Mouse (Mus musculus) liver, embryonic 14.5 days (tissue): ENCODE data around the gene Sema7a. TPM values are rescaled to one million over a fixed set of nuclear protein-coding genes. Genes with fewer than 3 reads are reported as not detected.

Source experiments
- ATAC-seq: fragments of 200-750 bp; cut with Nextera tagmentation; 2 replicates; pipeline ENCODE4 v1.8.0; 2017; ENCODE audit warnings: moderate number of reproducible peaks, mild to moderate bottlenecking, moderate library complexity; ENCODE audit not compliant: insufficient read depth
- DNase-seq, 3 experiments: peaks; one replicate each; pipeline ENCODE4 v3.0.0-alpha.2; 2012 to 2013; ENCODE audit warnings: low read depth in 3 of 3, low spot score in 3 of 3
- H3K27ac ChIP-seq: fragments of 300-500 bp; sonication (generic); 2 replicates; pipeline ENCODE4 v1.5.1; 2014; ENCODE audit warnings: moderate library complexity, mild to moderate bottlenecking, control low read depth, inconsistent platforms
- H3K27me3 ChIP-seq: fragments of 300-500 bp; sonication (generic); 2 replicates; pipeline ENCODE4 v1.6.1; 2014; ENCODE audit warnings: mild to moderate bottlenecking, low read length, moderate library complexity; ENCODE audit not compliant: control insufficient read depth, insufficient read depth
- H3K36me3 ChIP-seq: fragments of 300-500 bp; sonication (generic); replicated peaks from 2 replicates; pipeline ENCODE4 v1.6.1; 2014; ENCODE audit warnings: low read depth; ENCODE audit not compliant: control insufficient read depth, insufficient read depth
- H3K4me1 ChIP-seq, 2 experiments: fragments of 200-500 bp in 1 of 2; fragments of 300-500 bp in 1 of 2; sonication (generic) in 1 of 2; replicated peaks; 2 replicates each; pipeline ENCODE4 v1.6.1; 2012 to 2014; ENCODE audit warnings: antibody characterized with exemption in 1 of 2, inconsistent platforms in 1 of 2, low read length in 1 of 2; ENCODE audit not compliant: control insufficient read depth in 2 of 2, insufficient read depth in 2 of 2
- H3K4me2 ChIP-seq: fragments of 300-500 bp; sonication (generic); 2 replicates; pipeline ENCODE4 v1.6.1; 2014; ENCODE audit warnings: low read depth, mild to moderate bottlenecking, control low read depth, moderate library complexity
- H3K4me3 ChIP-seq, 2 experiments: fragments of 200-500 bp in 1 of 2; fragments of 300-500 bp in 1 of 2; sonication (generic) in 1 of 2; 2 replicates each; pipeline ENCODE4 v1.5.1; 2012 to 2014; ENCODE audit warnings: low read depth in 2 of 2, low read length in 2 of 2, mild to moderate bottlenecking in 2 of 2, control low read depth in 1 of 2, inconsistent platforms in 1 of 2, moderate library complexity in 1 of 2; ENCODE audit not compliant: insufficient read depth in 1 of 2
- H3K9ac ChIP-seq: fragments of 300-500 bp; sonication (generic); replicated peaks from 2 replicates; pipeline ENCODE4 v1.6.1; 2014; ENCODE audit warnings: mild to moderate bottlenecking, control low read depth, moderate library complexity
- H3K9me3 ChIP-seq: fragments of 300-500 bp; sonication (generic); 2 replicates; pipeline ENCODE4 v1.6.1; 2016; ENCODE audit warnings: low read length, mixed read lengths; ENCODE audit not compliant: control insufficient read depth
- CTCF ChIP-seq: IDR thresholded peaks from 2 replicates; pipeline ENCODE4 v1.5.1; 2016; ENCODE audit warnings: antibody characterized with exemption, low read depth, control low read depth
- EP300 ChIP-seq: IDR thresholded peaks from 2 replicates; pipeline ENCODE4 v1.6.1; 2016; ENCODE audit warnings: antibody characterized with exemption, low read depth
- WGBS: fragments of 180-500 bp; shearing (Covaris S2); extraction: QIAGEN DNeasy Blood & Tissue Kit; methylation state at CpG from one replicate; pipeline ENCODE4 v1.1.7; 2014; ENCODE audit not compliant: insufficient replicate concordance; 5-methylcytosine and 5-hydroxymethylcytosine counted together
- polyA plus RNA-seq, 2 experiments: library from polyadenylated mRNA; depleted of rRNA in 1 of 2; stranded (reverse) in 1 of 2; unstranded in 1 of 2; fragments of >200 nt; fragmentation: Nextera tagmentation in 1 of 2; extraction: Ambion mirVana in 1 of 2; gene quantifications; 2 replicates each; pipeline versions ENCODE4 v1.2.1 to v1.2.3; 2012 to 2014

The Sema7a gene
- polyA plus RNA-seq, 2 experiments: 0.08 TPM; not detected in 1

- Histone ChIP-seq H3K27ac (no peak overlapping the region), H3K4me1 (no peaks in the 10 kb centered on the region), H3K9me3 (no peaks in the 10 kb centered on the region), H3K9ac (no peak overlapping the region), H3K4me2 (no peak overlapping the region), H3K27me3 (no peaks in the 10 kb centered on the region), H3K4me3 (no peak overlapping the region), H3K36me3 (no peaks in the 10 kb centered on the region)
- no peak for DNase-seq
- TF ChIP-seq EP300 (no peak), CTCF (no peak)
- 9% methylated on average over 6 of the region's 6 CpGs for WGBS
- ATAC-seq: no peak
These were observed 69.1 kb downstream of the Sema7a start for GRCm38 (mm10) chr9:58009015-58009362.

GRCm38 (mm10) chr9:58009588-58009987 lies 69.7 kb downstream of the Sema7a start:
- ATAC-seq (no peak), DNase-seq (no peak)
- H3K9ac ChIP-seq: no peak overlapping the region
- H3K27me3 ChIP-seq: no peaks in the 10 kb centered on the region
- H3K4me1 ChIP-seq: no peaks in the 10 kb centered on the region
- no peak overlapping the region for H3K4me2 ChIP-seq
- no peak overlapping the region for H3K4me3 ChIP-seq
- no peaks in the 10 kb centered on the region for H3K36me3 ChIP-seq
- H3K27ac ChIP-seq: no peak overlapping the region
- no peak for TF ChIP-seq EP300
- TF ChIP-seq CTCF: peak; percentile 20; the same call in 1 of the 2 replicates
- 28% methylated on average over 3 of the region's 3 CpGs for WGBS
- no peaks in the 10 kb centered on the region for H3K9me3 ChIP-seq

- no peak for DNase-seq
- TF ChIP-seq EP300: no peak
- TF ChIP-seq CTCF: no peak
- no peak overlapping the region for H3K4me2 ChIP-seq
- H3K9me3 ChIP-seq: no peaks in the 10 kb centered on the region
- WGBS: 36% methylated on average over 7 of the region's 7 CpGs
- no peak overlapping the region for H3K4me3 ChIP-seq
- H3K36me3 ChIP-seq: no peaks in the 10 kb centered on the region
- H3K27ac ChIP-seq: no peak overlapping the region
- H3K27me3 ChIP-seq: no peaks in the 10 kb centered on the region
- H3K9ac ChIP-seq: no peak overlapping the region
- H3K4me1 ChIP-seq: no peaks in the 10 kb centered on the region
- ATAC-seq: no peak
These were observed 71.1 kb downstream of the Sema7a start for GRCm38 (mm10) chr9:58011027-58011426.

GRCm38 (mm10) chr9:58011552-58011951 lies 71.6 kb downstream of the Sema7a start:
- Histone ChIP-seq H3K4me3 (no peak overlapping the region), H3K4me1 (no peaks in the 10 kb centered on the region), H3K36me3 (no peaks in the 10 kb centered on the region), H3K27me3 (no peaks in the 10 kb centered on the region), H3K27ac (no peak overlapping the region), H3K9ac (no peak overlapping the region), H3K4me2 (no peak overlapping the region), H3K9me3 (no peaks in the 10 kb centered on the region)
- no peak for DNase-seq
- no peak for ATAC-seq
- WGBS: 68% methylated on average over 8 of the region's 8 CpGs
- TF ChIP-seq CTCF (no peak), EP300 (no peak)

Other genes with a start within 250 kb of the Sema7a start
- 6.9 and 7.2 TPM in 2 replicates for gene Edc3, start 231.6 kb upstream of the Sema7a start, polyA plus RNA-seq (2012; rRNA removed)
- 10.3 and 12.8 TPM in 2 replicates for gene Edc3, start 231.6 kb upstream of the Sema7a start, polyA plus RNA-seq (2014; fragmentation: Nextera tagmentation; extraction: Ambion mirVana)
- 110 and 136 TPM in 2 replicates for gene Clk3, start 174.3 kb upstream of the Sema7a start, polyA plus RNA-seq (2012; rRNA removed)
- gene Clk3, start 174.3 kb upstream of the Sema7a start, polyA plus RNA-seq (2014; fragmentation: Nextera tagmentation; extraction: Ambion mirVana): 88.0 and 95.0 TPM in 2 replicates
- 7.8 and 9.3 TPM in 2 replicates for gene Arid3b, start 103.3 kb upstream of the Sema7a start, polyA plus RNA-seq (2012; rRNA removed)
- 8.5 and 9.3 TPM in 2 replicates for gene Arid3b, start 103.3 kb upstream of the Sema7a start, polyA plus RNA-seq (2014; fragmentation: Nextera tagmentation; extraction: Ambion mirVana)
- gene Ubl7, start 29.1 kb upstream of the Sema7a start, polyA plus RNA-seq (2012; rRNA removed): 25.4 and 35.6 TPM in 2 replicates
- 44.8 and 46.6 TPM in 2 replicates for gene Ubl7, start 29.1 kb upstream of the Sema7a start, polyA plus RNA-seq (2014; fragmentation: Nextera tagmentation; extraction: Ambion mirVana)
- gene Cyp11a1, start 66.3 kb downstream of the Sema7a start, polyA plus RNA-seq (2012; rRNA removed): 0.32 and 0.37 TPM in 2 replicates
- gene Cyp11a1, start 66.3 kb downstream of the Sema7a start, polyA plus RNA-seq (2014; fragmentation: Nextera tagmentation; extraction: Ambion mirVana): 0.49 and 0.55 TPM in 2 replicates
- gene Stra6, start 123.7 kb downstream of the Sema7a start, polyA plus RNA-seq (2012; rRNA removed): 0.07 TPM in 1 of 2 replicates, not detected in the other
- gene Stra6, start 123.7 kb downstream of the Sema7a start, polyA plus RNA-seq (2014; fragmentation: Nextera tagmentation; extraction: Ambion mirVana): not detected in 2 replicates
- gene Ccdc33, start 178.7 kb downstream of the Sema7a start, polyA plus RNA-seq (2012; rRNA removed): not detected in 2 replicates
- gene Ccdc33, start 178.7 kb downstream of the Sema7a start, polyA plus RNA-seq (2014; fragmentation: Nextera tagmentation; extraction: Ambion mirVana): not detected in 2 replicates